Mouse (Mus musculus) cerebellum, postnatal 25 days (tissue): Measurements from ENCODE around the gene Gpt2.

ENCODE experiments used
- DNase-seq, 2 experiments: peaks; one replicate each; pipeline ENCODE4 v3.0.0; 2021; ENCODE audit warnings: mixed read lengths in 2 of 2

The Gpt2 gene

DNA sequence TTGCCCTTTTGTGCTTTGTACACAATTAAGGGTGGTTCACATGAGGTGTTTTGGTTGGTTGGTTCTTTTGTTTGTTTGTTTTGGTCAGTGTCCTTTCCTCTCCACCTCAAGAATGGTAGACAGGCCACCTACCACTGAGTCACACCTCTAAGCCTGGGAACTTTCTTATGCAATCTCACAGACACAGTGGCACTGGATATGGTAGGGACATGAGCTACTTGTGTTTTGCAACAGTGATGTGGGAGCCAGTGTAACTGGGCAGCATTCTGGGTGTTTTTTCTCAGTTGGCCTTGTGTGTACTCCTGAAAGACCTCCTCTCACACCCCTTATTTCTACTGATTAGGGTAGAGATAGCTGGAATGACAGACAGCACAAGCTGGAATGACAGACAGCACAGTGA lies 3.7 kb upstream of the Gpt2 start:
- no peak for DNase-seq

GRCm38 (mm10) chr8:85489546-85489945 lies 2.8 kb upstream of the Gpt2 start:
- no peak for DNase-seq

DNA sequence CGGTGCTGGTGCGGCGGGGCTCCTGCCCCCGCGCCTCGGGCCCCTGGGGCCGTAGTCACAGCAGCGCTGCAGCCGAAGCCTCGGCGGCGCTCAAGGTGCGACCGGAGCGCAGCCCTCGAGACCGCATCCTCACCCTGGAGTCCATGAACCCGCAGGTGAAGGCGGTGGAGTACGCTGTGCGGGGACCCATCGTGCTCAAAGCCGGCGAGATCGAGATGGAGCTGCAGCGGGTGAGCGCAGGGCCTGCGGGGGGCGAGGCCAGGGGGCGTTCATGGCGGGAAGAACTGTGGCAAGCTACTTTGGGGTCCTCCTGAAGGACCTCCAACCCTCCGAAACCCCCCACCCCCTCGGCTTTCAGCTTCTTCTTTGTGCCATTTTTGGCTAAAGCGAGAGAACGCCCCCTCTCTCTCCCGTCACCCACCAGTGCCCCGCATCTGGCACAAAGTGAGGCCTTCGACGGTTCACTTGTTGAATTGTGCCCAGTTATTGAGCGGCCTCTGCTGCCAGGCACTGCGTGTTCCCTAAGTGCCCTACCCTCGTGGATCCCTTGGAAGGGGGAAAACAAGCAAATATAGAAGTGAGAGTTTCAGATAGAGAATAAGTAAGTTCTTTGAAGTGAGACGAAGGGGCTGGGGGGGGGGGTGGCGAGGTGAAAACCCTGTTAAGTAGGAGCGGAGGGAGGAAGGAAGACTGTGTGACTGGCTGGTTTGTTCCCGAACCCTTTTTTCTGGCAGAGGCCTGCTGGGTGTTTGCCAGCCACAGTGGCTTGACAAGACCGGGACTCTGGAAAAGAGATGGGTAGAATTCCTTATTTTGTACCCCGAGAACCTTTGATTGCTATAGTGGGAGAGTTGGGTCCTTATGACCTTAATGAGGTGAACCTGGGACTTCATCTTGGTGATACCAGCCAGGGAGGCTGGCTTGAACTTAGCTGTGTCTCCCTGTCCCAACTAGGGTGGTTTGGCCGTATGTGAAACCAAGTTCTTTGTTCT lies 860 bp downstream of the Gpt2 start:
- DNase-seq: peak; percentile 38 to 62

- DNase-seq: no peak
Measured at GRCm38 (mm10) chr8:85496125-85496524, 3.7 kb downstream of the Gpt2 start.

DNA sequence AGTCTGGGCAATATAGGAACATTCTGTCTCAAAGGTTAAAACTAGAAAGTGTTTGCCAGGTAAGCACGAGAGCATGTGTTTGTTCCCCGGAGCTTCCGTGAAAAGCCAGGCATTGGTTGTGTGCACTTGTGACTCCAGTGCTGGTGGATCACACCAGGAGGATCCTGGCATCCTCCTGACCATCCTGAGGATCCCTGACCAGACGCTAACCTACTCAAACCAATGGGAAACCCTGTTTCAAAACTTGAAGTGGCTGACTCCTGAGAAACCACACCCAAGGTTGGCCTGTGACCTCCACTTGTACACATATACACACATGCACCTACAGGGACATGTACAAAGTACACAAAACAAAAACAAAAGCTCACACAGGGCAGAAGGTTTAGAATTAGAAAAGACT lies 4.4 kb downstream of the Gpt2 start:
- DNase-seq: no peak

- DNase-seq: no peak
Measured at GRCm38 (mm10) chr8:85498577-85498976, 6.2 kb downstream of the Gpt2 start.

DNA sequence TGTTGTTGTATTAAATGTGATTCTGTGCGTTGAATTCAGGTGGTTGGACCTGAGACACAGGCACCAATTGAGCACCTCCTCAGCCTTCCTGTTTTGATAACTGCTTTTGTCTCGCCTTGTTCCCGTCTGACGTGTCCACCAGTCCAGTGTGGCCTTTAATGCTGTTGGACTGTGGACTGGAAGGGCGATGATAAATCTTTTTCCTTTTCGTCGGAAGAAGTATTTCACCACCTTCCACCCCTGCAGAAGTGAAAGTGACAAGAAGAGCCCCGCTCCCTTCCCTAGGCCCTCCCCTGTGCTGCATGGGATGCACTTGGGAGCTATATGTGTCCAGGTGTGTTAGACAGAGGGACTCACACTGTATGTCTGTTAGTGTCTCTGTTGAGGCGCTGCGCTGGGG lies 8.1 kb downstream of the Gpt2 start:
- no peak for DNase-seq

DNA sequence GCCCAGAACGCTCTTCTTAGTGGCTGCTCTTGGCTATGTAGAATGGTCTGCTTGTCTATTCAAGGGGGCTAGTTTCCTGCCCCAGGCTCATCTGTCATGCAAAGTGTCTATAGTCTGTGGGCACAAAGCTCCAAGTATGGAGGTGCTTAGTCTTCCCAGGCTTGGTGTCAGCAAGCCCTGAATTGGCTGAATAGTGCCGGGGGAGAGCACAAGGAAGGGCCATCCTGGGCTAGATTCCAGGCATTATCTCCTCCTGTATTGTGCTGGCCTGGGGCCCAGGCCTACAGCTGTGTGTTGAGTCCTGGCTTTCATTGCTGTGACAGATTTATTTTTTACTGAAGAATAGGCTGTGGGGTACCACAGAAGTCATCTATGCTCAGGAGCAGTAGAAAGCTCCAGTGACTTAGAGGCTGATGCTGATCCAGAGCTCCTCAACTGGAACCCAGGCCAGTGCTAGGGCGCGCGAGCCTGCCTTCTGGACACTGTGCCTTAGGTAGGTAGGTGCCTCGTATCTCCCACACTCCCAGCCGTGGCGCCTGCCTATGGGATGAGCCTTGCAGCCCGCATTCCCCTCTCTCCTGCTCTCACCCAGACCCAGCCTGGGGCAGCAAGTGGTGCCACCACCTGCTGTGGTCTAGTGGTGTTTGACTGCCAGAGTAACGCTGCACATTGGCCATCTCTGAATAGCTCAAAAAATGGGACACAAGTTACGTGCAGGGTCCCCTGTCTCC lies 8.7 kb downstream of the Gpt2 start:
- DNase-seq: peak; percentile 47 to 73

GRCm38 (mm10) chr8:85502381-85502780 lies 10.0 kb downstream of the Gpt2 start:
- no peak for DNase-seq

GRCm38 (mm10) chr8:85503065-85503464 lies 10.7 kb downstream of the Gpt2 start:
- DNase-seq: no peak

DNA sequence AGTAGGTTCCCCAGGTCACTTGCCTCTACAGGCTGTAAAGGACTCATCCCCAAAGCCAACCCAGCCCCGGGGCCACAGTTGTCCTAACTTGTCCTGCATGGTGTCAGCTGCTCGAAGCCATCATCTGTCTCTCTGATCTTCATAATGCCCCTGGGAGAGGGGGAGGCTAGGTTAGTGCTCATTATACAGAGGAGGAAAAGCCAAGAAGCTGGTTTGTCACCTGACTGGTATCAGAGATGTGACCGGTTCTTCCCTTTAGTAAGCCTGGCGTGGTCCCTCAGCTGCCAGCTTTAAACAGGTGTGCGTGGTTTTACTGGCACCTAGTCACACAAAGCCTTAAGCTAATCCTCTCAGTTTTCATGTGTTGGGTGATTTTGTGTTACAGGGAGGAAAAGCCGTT lies 12.3 kb downstream of the Gpt2 start:
- no peak for DNase-seq

GRCm38 (mm10) chr8:85506620-85507019 lies 14.2 kb downstream of the Gpt2 start:
- no peak for DNase-seq

DNA sequence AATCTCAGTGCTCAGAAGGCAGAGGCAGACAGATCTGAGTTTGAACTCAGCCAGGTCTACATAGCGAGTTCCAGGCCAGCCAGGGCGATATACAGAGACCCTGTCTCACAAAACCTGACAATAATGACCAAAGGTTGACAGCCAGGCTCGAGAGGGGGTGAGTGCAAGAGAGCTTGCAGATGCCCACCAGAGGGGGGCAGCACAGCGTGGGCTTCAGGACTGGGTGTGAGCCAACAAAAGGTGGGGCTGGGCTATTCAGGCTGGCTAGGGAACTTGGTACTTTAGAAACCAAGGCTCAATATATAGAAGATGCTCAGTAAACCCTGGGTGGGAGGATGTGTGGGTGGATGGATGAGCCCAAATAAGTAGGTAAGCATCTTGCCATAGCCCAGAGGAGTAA lies 16.3 kb downstream of the Gpt2 start:
- no peak for DNase-seq

- DNase-seq: no peak
Measured at GRCm38 (mm10) chr8:85512234-85512633, 19.9 kb downstream of the Gpt2 start.

- DNase-seq: no peak
Measured at GRCm38 (mm10) chr8:85513283-85513682, 20.9 kb downstream of the Gpt2 start.

- no peak for DNase-seq
Measured at GRCm38 (mm10) chr8:85515391-85515790, 23.0 kb downstream of the Gpt2 start.

GRCm38 (mm10) chr8:85517336-85517735 lies 25.0 kb downstream of the Gpt2 start:
- DNase-seq: no peak

- no peak for DNase-seq
Measured at GRCm38 (mm10) chr8:85517956-85518355, 25.6 kb downstream of the Gpt2 start.

DNA sequence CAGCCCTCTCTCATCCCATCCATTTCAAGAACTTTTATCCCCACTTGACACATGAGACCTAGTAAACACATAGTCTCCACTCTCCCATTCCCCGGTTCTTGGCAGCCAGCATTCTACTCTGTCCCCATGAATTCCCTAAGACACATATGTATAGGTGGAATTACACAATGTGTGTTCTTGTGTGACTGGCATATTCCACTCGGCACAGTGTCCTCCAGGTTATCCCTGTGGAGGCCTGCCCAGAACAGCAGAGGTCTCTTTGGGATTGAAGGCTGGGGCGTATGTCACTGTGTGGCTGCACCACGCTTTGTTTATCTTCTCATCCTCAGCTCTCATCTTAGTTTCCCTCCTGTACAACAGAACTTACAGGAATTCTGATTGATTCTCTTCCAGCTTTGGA lies 28.2 kb downstream of the Gpt2 start:
- no peak for DNase-seq

DNA sequence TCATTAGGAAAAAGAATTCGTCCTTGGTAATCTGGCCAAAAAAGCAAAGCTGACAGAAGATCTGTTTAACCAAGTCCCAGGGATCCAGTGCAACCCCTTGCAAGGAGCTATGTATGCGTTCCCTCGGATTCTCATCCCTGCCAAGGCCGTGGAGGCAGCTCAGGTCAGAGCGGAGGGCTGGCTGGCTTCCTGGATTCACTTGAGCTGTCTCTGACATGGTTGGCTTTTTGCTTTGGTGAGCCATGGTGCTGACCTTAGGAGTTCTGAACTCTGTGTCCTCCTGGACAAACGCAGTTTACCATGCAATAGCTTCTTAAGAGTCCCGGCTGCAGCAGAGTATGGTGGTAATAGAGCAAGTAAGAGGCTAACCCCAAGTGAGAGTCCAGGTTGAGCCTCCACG lies 29.0 kb downstream of the Gpt2 start:
- no peak for DNase-seq

- DNase-seq: no peak
Measured at GRCm38 (mm10) chr8:85524086-85524485, 31.7 kb downstream of the Gpt2 start.

GRCm38 (mm10) chr8:85526105-85526504 lies 33.7 kb downstream of the Gpt2 start:
- peak; percentile 66 to 78 for DNase-seq

GRCm38 (mm10) chr8:85528959-85529358 lies 36.6 kb downstream of the Gpt2 start:
- DNase-seq: no peak

DNA sequence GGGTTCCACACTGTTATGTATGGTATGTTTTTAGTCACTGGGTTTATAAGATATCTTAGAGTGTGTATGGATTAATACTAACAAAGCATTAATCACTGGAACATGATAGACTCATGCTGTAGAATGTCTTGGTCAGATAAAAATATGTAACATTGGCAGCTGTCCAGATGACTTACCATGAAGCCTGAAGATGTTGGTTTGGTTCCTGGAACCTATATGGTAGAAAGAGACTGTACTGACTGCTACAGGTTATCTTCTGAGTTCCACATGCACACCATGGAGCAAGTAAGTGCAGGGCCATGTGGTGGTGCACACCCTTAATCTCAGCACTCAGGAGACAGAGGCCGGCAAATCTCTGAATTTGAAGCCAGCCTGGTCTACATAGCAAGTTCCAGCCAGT lies 38.3 kb downstream of the Gpt2 start:
- no peak for DNase-seq
